11 mouse cellular contexts compared by ENCODE assay signal in genomic region chr12:8364321-8364838, GRCm38 (mm10). TPM values are rescaled to one million over a fixed set of nuclear protein-coding genes. Genes with fewer than 3 reads are reported as not detected.
DNase-seq lines count a peak whose midpoint lies in the region; ATAC-seq lines count a peak whose summit lies in the region.
"Had no signal": no experiment of that assay in that cellular context is flagged by ENCODE, and none has a peak within 500 bp of the region (broad histone marks: within the 10 kb centered on the region; RNA-seq: fewer than 3 reads in every experiment).

No protein-coding gene starts in this region.

- H3K27ac ChIP-seq in hindbrain, embryonic 13.5 days = no peak overlapping the region; the same call in 1 of the 2 replicates
- no peak overlapping the region for H3K27ac ChIP-seq in midbrain, embryonic 16.5 days (ENCODE audit: low read length)
- H3K27ac ChIP-seq: heart, embryonic 13.5 days; liver, embryonic 12.5 days had no signal

- no peak overlapping the region for H3K9ac ChIP-seq in hindbrain, embryonic 13.5 days
- no peak overlapping the region for H3K9ac ChIP-seq in midbrain, embryonic 16.5 days (ENCODE audit: low read depth, low read length)
- H3K9ac ChIP-seq: heart, embryonic 13.5 days; liver, embryonic 12.5 days had no signal

- no peaks in the 10 kb centered on the region for H3K9me3 ChIP-seq in hindbrain, embryonic 13.5 days
- no peaks in the 10 kb centered on the region for H3K9me3 ChIP-seq in midbrain, embryonic 16.5 days (replicated peaks; ENCODE audit: control insufficient read depth, low read length, poor library complexity, severe bottlenecking)
- H3K9me3 ChIP-seq: heart, embryonic 13.5 days; liver, embryonic 12.5 days had no signal

- H3K4me1 ChIP-seq in hindbrain, embryonic 13.5 days (replicated peaks) = peaks cover 16% of the 10 kb centered on the region
- H3K4me1 ChIP-seq in midbrain, embryonic 16.5 days (ENCODE audit: control insufficient read depth, insufficient read depth, low read length) = peaks cover 7% of the 10 kb centered on the region; the same call in 1 of the 2 replicates
- H3K4me1 ChIP-seq: liver, embryonic 12.5 days had no signal

- no peak overlapping the region for H3K4me2 ChIP-seq in hindbrain, embryonic 13.5 days
- H3K4me2 ChIP-seq in midbrain, embryonic 16.5 days (ENCODE audit: low read length) = no peak overlapping the region
- H3K4me2 ChIP-seq: heart, embryonic 13.5 days; liver, embryonic 12.5 days had no signal

- ATAC-seq in hindbrain, embryonic 13.5 days (ENCODE audit: low FRiP score) = peak; percentile 59
- ATAC-seq in midbrain, embryonic 16.5 days = peak; percentile 65
- ATAC-seq: liver, embryonic 12.5 days had no signal

- 0 out of 2 replicates have a peak, but pooled peaks cover 7% of the 10 kb centered on the region for H3K27me3 ChIP-seq in hindbrain, embryonic 13.5 days
- no peaks in the 10 kb centered on the region for H3K27me3 ChIP-seq in midbrain, embryonic 16.5 days (ENCODE audit: control insufficient read depth, insufficient read depth, low read depth, low read length)
- H3K27me3 ChIP-seq: heart, embryonic 13.5 days; liver, embryonic 12.5 days had no signal

- H3K4me3 ChIP-seq in hindbrain, embryonic 13.5 days = no peak overlapping the region
- H3K4me3 ChIP-seq in midbrain, embryonic 16.5 days (ENCODE audit: low read depth, low read length) = no peak overlapping the region
- H3K4me3 ChIP-seq: heart, embryonic 13.5 days; liver, embryonic 12.5 days had no signal

- 7% methylated on average over 6 of the region's 6 CpGs for WGBS in hindbrain, embryonic 13.5 days
- 8% methylated on average over 6 of the region's 6 CpGs for WGBS in midbrain, embryonic 16.5 days

- DNase-seq in cerebellum, adult 9-11 months = peak; percentile 31
- no peak for DNase-seq in cerebellum, adult 8-10 months
- DNase-seq in embryo, embryonic 9.5 days (ENCODE audit: extremely low spot score) = peak; percentile 85
- no peak for DNase-seq in spleen, postnatal 10 days (ENCODE audit: low spot score in 2 of 2)
- no peak for DNase-seq in spleen, adult 18-20 months
- no peak for DNase-seq in urinary bladder, postnatal 36 days (ENCODE audit: low spot score in 2 of 2)
- DNase-seq: kidney, postnatal 36 days had no signal

- H3K36me3 ChIP-seq in hindbrain, embryonic 13.5 days = no peaks in the 10 kb centered on the region
- no peaks in the 10 kb centered on the region for H3K36me3 ChIP-seq in midbrain, embryonic 16.5 days (ENCODE audit: control insufficient read depth, insufficient read depth, low read length)
- H3K36me3 ChIP-seq: heart, embryonic 13.5 days; liver, embryonic 12.5 days had no signal

RNA-seq across cellular contexts. Expression of gene Hs1bp3, which starts 51.1 kb away (rescaled TPM):
- polyA plus RNA-seq in hindbrain, embryonic 13.5 days (2015; fragmentation: Nextera tagmentation; extraction: Ambion mirVana) = 9.5 and 10.1 TPM in 2 replicates
- polyA plus RNA-seq in midbrain, embryonic 16.5 days (2015; fragmentation: Nextera tagmentation; extraction: Ambion mirVana) = 8.4 and 8.9 TPM in 2 replicates

Comparison
In these comparisons a context has a peak if more than half of its experiments do, and no peak if none do; other contexts are left out.
1. DNase-seq: peak in cerebellum, adult 9-11 months (single experiment) and embryo, embryonic 9.5 days (single experiment); none in cerebellum, adult 8-10 months (single experiment), spleen, postnatal 10 days (0 of 2), spleen, adult 18-20 months (0 of 2) and urinary bladder, postnatal 36 days (0 of 2).